Comparison of ENCODE assay signal across 12 mouse cellular contexts in the genomic region with DNA sequence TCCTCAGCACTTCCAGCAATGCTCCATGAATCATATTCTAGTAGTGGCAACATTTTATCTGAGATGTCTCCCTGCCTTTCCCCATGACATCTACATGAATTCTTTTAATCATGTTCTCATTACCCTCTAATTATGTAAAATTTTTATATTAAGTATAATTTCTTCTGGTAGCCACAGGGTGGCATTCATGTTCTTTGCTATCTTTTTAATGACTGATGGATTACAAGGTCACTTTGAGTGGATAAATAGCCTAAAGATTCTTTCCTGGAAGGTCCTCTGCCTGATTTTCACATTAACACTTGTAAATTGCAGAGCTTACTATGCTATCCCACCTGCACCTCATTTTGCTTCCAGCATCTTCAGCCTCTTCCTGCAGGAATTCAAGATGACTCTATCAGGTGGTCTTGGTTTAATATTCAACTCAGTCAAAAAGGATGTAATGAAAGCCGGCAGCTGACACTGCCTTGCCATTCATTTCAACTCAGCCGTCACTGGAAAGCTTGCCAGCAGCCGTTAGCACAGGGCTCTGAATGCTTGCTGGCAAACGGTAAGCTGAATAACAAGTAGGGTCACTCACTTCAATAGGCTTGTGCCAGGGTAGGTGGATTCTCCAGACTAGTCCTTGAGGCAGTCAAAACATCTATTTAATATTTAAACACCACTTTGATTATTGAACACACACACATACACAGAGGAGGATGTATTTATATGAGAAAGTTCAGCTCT.
DNase-seq lines count a peak whose midpoint lies in the region; ATAC-seq and TF ChIP-seq lines count a peak whose summit lies in the region.
"Had no signal": no experiment of that assay in that cellular context is flagged by ENCODE, and none has a peak within 500 bp of the region (broad histone marks: within the 10 kb centered on the region; RNA-seq: fewer than 3 reads in every experiment).

No protein-coding gene starts in this region.

- no peak for ATAC-seq in hindbrain, embryonic 11.5 days (ENCODE audit: low FRiP score)
- no peak for ATAC-seq in stomach, postnatal 0 days (ENCODE audit: low FRiP score, low TSS enrichment)
- ATAC-seq in liver, embryonic 11.5 days (replicated peaks; ENCODE audit: low FRiP score), result no peak
- ATAC-seq: intestine, embryonic 16.5 days had no signal

- H3K9ac ChIP-seq in hindbrain, embryonic 11.5 days (ENCODE audit: low read depth, low read length), result no peak overlapping the region
- no peak overlapping the region for H3K9ac ChIP-seq in stomach, postnatal 0 days (ENCODE audit: low read length)
- H3K9ac ChIP-seq in liver, embryonic 11.5 days (ENCODE audit: low read depth, low read length), result no peak overlapping the region

- H3K4me2 ChIP-seq in hindbrain, embryonic 11.5 days (replicated peaks; ENCODE audit: low read depth, low read length), result no peak overlapping the region
- no peak overlapping the region for H3K4me2 ChIP-seq in stomach, postnatal 0 days (replicated peaks; ENCODE audit: low read depth)
- no peak overlapping the region for H3K4me2 ChIP-seq in liver, embryonic 11.5 days
- H3K4me2 ChIP-seq: heart, embryonic 11.5 days had no signal

- peak; percentile 3 for DNase-seq in hindbrain, embryonic 11.5 days (ENCODE audit: low spot score)
- DNase-seq in hindbrain, embryonic 10.5 days (ENCODE audit: low spot score), result no peak
- peak; percentile 49 to 55 for DNase-seq in right cerebral cortex, postnatal 10 days (ENCODE audit: low spot score in 2 of 2)
- DNase-seq in right cerebral cortex, adult 18-20 months, result no peak
- peak; percentile 14 to 15 for DNase-seq in layer of hippocampus, adult 8-10 months (ENCODE audit: low spot score in 2 of 2)
- DNase-seq in stomach, postnatal 0 days (ENCODE audit: low spot score), result no peak
- no peak for DNase-seq in liver, embryonic 11.5 days (ENCODE audit: low spot score)
- DNase-seq in lung, postnatal 25 days (ENCODE audit: low spot score), result no peak

- H3K27ac ChIP-seq in hindbrain, embryonic 11.5 days (ENCODE audit: low read depth, low read length), result no peak overlapping the region
- H3K27ac ChIP-seq in hindbrain, embryonic 10.5 days, result no peak overlapping the region
- no peak overlapping the region for H3K27ac ChIP-seq in stomach, postnatal 0 days (replicated peaks)
- no peak overlapping the region for H3K27ac ChIP-seq in liver, embryonic 11.5 days (ENCODE audit: low read depth, low read length)

- TF ChIP-seq EP300 in stomach, postnatal 0 days (optimal IDR thresholded peaks at IDR 0.05), result no peak

- H3K27me3 ChIP-seq in hindbrain, embryonic 11.5 days (ENCODE audit: control insufficient read depth, insufficient read depth, low read length), result no peaks in the 10 kb centered on the region
- no peaks in the 10 kb centered on the region for H3K27me3 ChIP-seq in hindbrain, embryonic 10.5 days (ENCODE audit: insufficient read depth, poor library complexity, severe bottlenecking)
- H3K27me3 ChIP-seq in stomach, postnatal 0 days (ENCODE audit: control insufficient read depth, insufficient read depth, low read length), result no peaks in the 10 kb centered on the region
- H3K27me3 ChIP-seq in liver, embryonic 11.5 days (replicated peaks; ENCODE audit: control insufficient read depth, insufficient read depth, low read length), result no peaks in the 10 kb centered on the region
- H3K27me3 ChIP-seq: CH12.LX had no signal

- H3K36me3 ChIP-seq in hindbrain, embryonic 11.5 days (ENCODE audit: control insufficient read depth, insufficient read depth, low read length), result no peaks in the 10 kb centered on the region
- H3K36me3 ChIP-seq in hindbrain, embryonic 10.5 days, result no peaks in the 10 kb centered on the region
- H3K36me3 ChIP-seq in stomach, postnatal 0 days (ENCODE audit: control insufficient read depth, insufficient read depth, low read length), result no peaks in the 10 kb centered on the region
- H3K36me3 ChIP-seq in liver, embryonic 11.5 days (ENCODE audit: control insufficient read depth, insufficient read depth, low read length), result no peaks in the 10 kb centered on the region

- WGBS in hindbrain, embryonic 11.5 days, result 38% methylated on average over 4 of the region's 4 CpGs
- 30% methylated on average over 4 of the region's 4 CpGs for WGBS in hindbrain, embryonic 10.5 days
- 36% methylated on average over 4 of the region's 4 CpGs for WGBS in stomach, postnatal 0 days
- 71% methylated on average over 4 of the region's 4 CpGs for WGBS in liver, embryonic 11.5 days

- H3K9me3 ChIP-seq in hindbrain, embryonic 11.5 days (ENCODE audit: control insufficient read depth, low read length), result no peaks in the 10 kb centered on the region
- no peaks in the 10 kb centered on the region for H3K9me3 ChIP-seq in hindbrain, embryonic 10.5 days
- H3K9me3 ChIP-seq in stomach, postnatal 0 days (ENCODE audit: control insufficient read depth, low read length), result no peaks in the 10 kb centered on the region
- no peaks in the 10 kb centered on the region for H3K9me3 ChIP-seq in liver, embryonic 11.5 days (ENCODE audit: control insufficient read depth, low read length)

- TF ChIP-seq CTCF in stomach, postnatal 0 days (IDR thresholded peaks at IDR 0.05; ENCODE audit: low read depth), result 0 out of 2 replicates have a peak, but pooled peaks have one; percentile 11

- no peaks in the 10 kb centered on the region for H3K4me1 ChIP-seq in hindbrain, embryonic 11.5 days (replicated peaks; ENCODE audit: control insufficient read depth, insufficient read depth, low read length)
- H3K4me1 ChIP-seq in hindbrain, embryonic 10.5 days (replicated peaks), result no peaks in the 10 kb centered on the region
- no peaks in the 10 kb centered on the region for H3K4me1 ChIP-seq in stomach, postnatal 0 days (replicated peaks; ENCODE audit: control insufficient read depth, insufficient read depth)
- H3K4me1 ChIP-seq in liver, embryonic 11.5 days (replicated peaks; ENCODE audit: control insufficient read depth, insufficient read depth, low read length), result no peaks in the 10 kb centered on the region

- H3K4me3 ChIP-seq in hindbrain, embryonic 11.5 days (ENCODE audit: low read depth, low read length), result no peak overlapping the region
- H3K4me3 ChIP-seq in hindbrain, embryonic 10.5 days, result no peak overlapping the region
- H3K4me3 ChIP-seq in stomach, postnatal 0 days (ENCODE audit: low read depth, low read length), result no peak overlapping the region
- H3K4me3 ChIP-seq in liver, embryonic 11.5 days (ENCODE audit: low read depth, low read length), result no peak overlapping the region
- H3K4me3 ChIP-seq: erythroblast, embryonic 14.5 days had no signal

Comparison
In these comparisons a context has a peak if more than half of its experiments do, and no peak if none do; other contexts are left out.
1. DNase-seq: peak in hindbrain, embryonic 11.5 days (single experiment), right cerebral cortex, postnatal 10 days (2 of 2) and layer of hippocampus, adult 8-10 months (2 of 2); none in hindbrain, embryonic 10.5 days (single experiment), right cerebral cortex, adult 18-20 months (single experiment), stomach, postnatal 0 days (single experiment), liver, embryonic 11.5 days (single experiment) and lung, postnatal 25 days (single experiment).